Mouse (Mus musculus) small intestine, adult 2 months (tissue): ENCODE data around the gene Cutal. TPM values are rescaled to one million over a fixed set of nuclear protein-coding genes. Genes with fewer than 3 reads are reported as not detected.

ENCODE experiments used
- H3K27ac ChIP-seq: fragments of 200-500 bp; 2 replicates; pipeline ENCODE4 v1.5.1; 2012; ENCODE audit warnings: low read depth, low read length, control low read depth, inconsistent platforms; ENCODE audit not compliant: insufficient read depth
- H3K27me3 ChIP-seq: fragments of 200-500 bp; 2 replicates; pipeline ENCODE4 v1.6.1; 2012; ENCODE audit warnings: mild to moderate bottlenecking, moderate library complexity, low read length, inconsistent platforms; ENCODE audit not compliant: control insufficient read depth, insufficient read depth
- H3K36me3 ChIP-seq: fragments of 200-500 bp; 2 replicates; pipeline ENCODE4 v1.6.1; 2012; ENCODE audit warnings: mild to moderate bottlenecking, low read length, control low read depth, inconsistent platforms; ENCODE audit not compliant: control insufficient read depth, insufficient read depth
- H3K4me1 ChIP-seq: fragments of 200-500 bp; 2 replicates; pipeline ENCODE4 v1.6.1; 2012; ENCODE audit warnings: low read length, inconsistent platforms, mixed read lengths; ENCODE audit not compliant: control insufficient read depth, insufficient read depth, insufficient read length
- H3K4me3 ChIP-seq: fragments of 200-500 bp; 2 replicates; pipeline ENCODE4 v1.5.1; 2012; ENCODE audit warnings: low read depth, mild to moderate bottlenecking, control low read depth, inconsistent platforms, low read length, moderate library complexity
- CTCF ChIP-seq: fragments of 200-500 bp; IDR thresholded peaks from 2 replicates; pipeline ENCODE4 v1.5.1; 2012; ENCODE audit warnings: low read depth, mild to moderate bottlenecking, control low read depth, inconsistent platforms, low read length, moderate library complexity, mixed read lengths; ENCODE audit not compliant: insufficient replicate concordance, insufficient read length; ENCODE audit errors: extremely low read depth
- POLR2A ChIP-seq: fragments of 200-500 bp; IDR thresholded peaks from 2 replicates; pipeline ENCODE4 v1.6.1; 2012; ENCODE audit warnings: low read depth, mild to moderate bottlenecking, control low read depth, inconsistent platforms, low read length, moderate library complexity
- WGBS: fragments of 180-500 bp; shearing (Covaris S2); methylation state at CpG from one replicate; pipeline ENCODE4 v1.1.7; 2018; 5-methylcytosine and 5-hydroxymethylcytosine counted together
- polyA plus RNA-seq: library from polyadenylated mRNA; depleted of rRNA; stranded (reverse); fragments of >200 nt; gene quantifications from 2 replicates; pipeline ENCODE4 v1.2.3, GENCODE M21; 2012

The Cutal gene
- polyA plus RNA-seq, 1 experiment = 16.0 TPM

GRCm38 (mm10) chr2:34901726-34902125, 27.5 kb downstream of the Cutal start:
- H3K36me3 ChIP-seq = no peaks in the 10 kb centered on the region
- TF ChIP-seq POLR2A (no peak), CTCF (no peak)

GRCm38 (mm10) chr2:34902731-34903130, 28.5 kb downstream of the Cutal start:
- Histone ChIP-seq H3K27ac (no peak overlapping the region), H3K4me3 (no peak overlapping the region), H3K27me3 (no peaks in the 10 kb centered on the region), H3K4me1 (peaks cover 13% of the 10 kb centered on the region), H3K36me3 (no peaks in the 10 kb centered on the region)
- no peak for TF ChIP-seq CTCF
- TF ChIP-seq POLR2A = no peak
- WGBS = 71% methylated on average over 6 of the region's 6 CpGs

More at GRCm38 (mm10) chr2:34901726-34902125, 27.5 kb downstream of the Cutal start:
- H3K4me3 ChIP-seq = no peak overlapping the region
- WGBS = 82% methylated on average over 4 of the region's 4 CpGs
- no peaks in the 10 kb centered on the region for H3K27me3 ChIP-seq
- peaks cover 13% of the 10 kb centered on the region for H3K4me1 ChIP-seq
- no peak overlapping the region for H3K27ac ChIP-seq

- H3K27me3 ChIP-seq = no peaks in the 10 kb centered on the region
- no peaks in the 10 kb centered on the region for H3K36me3 ChIP-seq
- H3K27ac ChIP-seq = no peak overlapping the region
- TF ChIP-seq POLR2A (no peak), CTCF (no peak)
- peaks cover 13% of the 10 kb centered on the region for H3K4me1 ChIP-seq
- no peak overlapping the region for H3K4me3 ChIP-seq
- 92% methylated on average over 7 of the region's 7 CpGs for WGBS
Observed at GRCm38 (mm10) chr2:34903191-34903590, 29.0 kb downstream of the Cutal start.

- Histone ChIP-seq H3K36me3 (no peaks in the 10 kb centered on the region), H3K27ac (no peak overlapping the region), H3K4me3 (no peak overlapping the region), H3K4me1 (peaks cover 13% of the 10 kb centered on the region), H3K27me3 (no peaks in the 10 kb centered on the region)
- TF ChIP-seq POLR2A = no peak
- no peak for TF ChIP-seq CTCF
- 83% methylated on average over 4 of the region's 4 CpGs for WGBS
Observed at GRCm38 (mm10) chr2:34903652-34904405, 29.6 kb downstream of the Cutal start.

GRCm38 (mm10) chr2:34904849-34905542, 30.8 kb downstream of the Cutal start:
- Histone ChIP-seq H3K27me3 (no peaks in the 10 kb centered on the region), H3K4me1 (peaks cover 13% of the 10 kb centered on the region), H3K27ac (peak overlapping the region; percentile 64), H3K4me3 (peak overlapping the region; percentile 67), H3K36me3 (no peaks in the 10 kb centered on the region)
- TF ChIP-seq POLR2A (no peak), CTCF (no peak)
- WGBS = under 1% methylated on average over 34 of the region's 34 CpGs

GRCm38 (mm10) chr2:34906426-34906825, 32.2 kb downstream of the Cutal start:
- H3K4me3 ChIP-seq = no peak overlapping the region
- 93% methylated on average over 6 of the region's 6 CpGs for WGBS

More at GRCm38 (mm10) chr2:34906426-34906825, 32.2 kb downstream of the Cutal start:
- no peak for TF ChIP-seq CTCF
- TF ChIP-seq POLR2A = no peak
- Histone ChIP-seq H3K4me1 (peaks cover 10% of the 10 kb centered on the region), H3K27ac (no peak overlapping the region), H3K36me3 (no peaks in the 10 kb centered on the region), H3K27me3 (no peaks in the 10 kb centered on the region)
